Mouse (Mus musculus): ENCODE data around the gene Selenbp2. TPM values are rescaled to one million over a fixed set of nuclear protein-coding genes. Genes with fewer than 3 reads are reported as not detected.
"Not testable (repeated sequence)": the region's sequence is repeated elsewhere in the genome, so short reads cannot be mapped to it uniquely, and the experiment has no call there.

Selenbp2 gene
- polyA plus RNA-seq, 1 experiment = 2.4 TPM

GRCm38 (mm10) chr3:94703364-94703763, 10.0 kb downstream of the Selenbp2 start:
- not testable (repeated sequence) for H3K36me3 ChIP-seq (ENCODE audit: control insufficient read depth, insufficient read depth, low read length); H3K4me1 ChIP-seq (ENCODE audit: control insufficient read depth, insufficient read depth, insufficient read length, low read length); H3K4me3 ChIP-seq (ENCODE audit: low read depth, low read length); H3K27ac ChIP-seq (ENCODE audit: insufficient read depth, low read depth, low read length); H3K27me3 ChIP-seq (ENCODE audit: control insufficient read depth, insufficient read depth, low read length)
- 10% methylated on average over 3 of the region's 3 CpGs for WGBS
- peak; percentile 37; the same call in 1 of the 2 replicates for TF ChIP-seq CTCF (IDR thresholded peaks at IDR 0.05; ENCODE audit: extremely low read depth, insufficient read length, insufficient replicate concordance, low read depth, low read length)

GRCm38 (mm10) chr3:94710591-94710990, 17.2 kb downstream of the Selenbp2 start:
- H3K4me1 ChIP-seq (ENCODE audit: control insufficient read depth, insufficient read depth, insufficient read length, low read length); H3K4me3 ChIP-seq (ENCODE audit: low read depth, low read length); H3K27me3 ChIP-seq (ENCODE audit: control insufficient read depth, insufficient read depth, low read length); H3K27ac ChIP-seq (ENCODE audit: insufficient read depth, low read depth, low read length); H3K36me3 ChIP-seq (ENCODE audit: control insufficient read depth, insufficient read depth, low read length): not testable (repeated sequence)

- not testable (repeated sequence) for H3K27ac ChIP-seq (ENCODE audit: insufficient read depth, low read depth, low read length); H3K36me3 ChIP-seq (ENCODE audit: control insufficient read depth, insufficient read depth, low read length); H3K4me1 ChIP-seq (ENCODE audit: control insufficient read depth, insufficient read depth, insufficient read length, low read length); H3K4me3 ChIP-seq (ENCODE audit: low read depth, low read length); H3K27me3 ChIP-seq (ENCODE audit: control insufficient read depth, insufficient read depth, low read length)
- 90% methylated on average over 3 of the region's 3 CpGs for WGBS
Measured at GRCm38 (mm10) chr3:94713424-94713823, 20.1 kb downstream of the Selenbp2 start.

- H3K27ac ChIP-seq (ENCODE audit: insufficient read depth, low read depth, low read length); H3K4me3 ChIP-seq (ENCODE audit: low read depth, low read length); H3K4me1 ChIP-seq (ENCODE audit: control insufficient read depth, insufficient read depth, insufficient read length, low read length); H3K27me3 ChIP-seq (ENCODE audit: control insufficient read depth, insufficient read depth, low read length); H3K36me3 ChIP-seq (ENCODE audit: control insufficient read depth, insufficient read depth, low read length): not testable (repeated sequence)
- 32% methylated on average over 1 of the region's 1 CpGs for WGBS
Measured at GRCm38 (mm10) chr3:94718253-94718652, 24.9 kb downstream of the Selenbp2 start.

- not testable (repeated sequence) for H3K4me1 ChIP-seq (ENCODE audit: control insufficient read depth, insufficient read depth, insufficient read length, low read length); H3K27me3 ChIP-seq (ENCODE audit: control insufficient read depth, insufficient read depth, low read length); H3K27ac ChIP-seq (ENCODE audit: insufficient read depth, low read depth, low read length); H3K36me3 ChIP-seq (ENCODE audit: control insufficient read depth, insufficient read depth, low read length); H3K4me3 ChIP-seq (ENCODE audit: low read depth, low read length)
- WGBS = 24% methylated on average over 2 of the region's 2 CpGs
Measured at GRCm38 (mm10) chr3:94723637-94724036, 30.3 kb downstream of the Selenbp2 start.

GRCm38 (mm10) chr3:94745691-94746090, 52.3 kb downstream of the Selenbp2 start:
- Histone ChIP-seq H3K27ac (ENCODE audit: insufficient read depth, low read depth, low read length) (no peak overlapping the region), H3K27me3 (ENCODE audit: control insufficient read depth, insufficient read depth, low read length) (no peaks in the 10 kb centered on the region), H3K36me3 (ENCODE audit: control insufficient read depth, insufficient read depth, low read length) (peaks cover 5% of the 10 kb centered on the region), H3K4me3 (ENCODE audit: low read depth, low read length) (no peak overlapping the region), H3K4me1 (ENCODE audit: control insufficient read depth, insufficient read depth, insufficient read length, low read length) (no peaks in the 10 kb centered on the region)
- WGBS = 97% methylated on average over 17 of the region's 17 CpGs
- TF ChIP-seq POLR2A (IDR thresholded peaks at IDR 0.05; ENCODE audit: low read depth, low read length) = no peak
- TF ChIP-seq CTCF (IDR thresholded peaks at IDR 0.05; ENCODE audit: extremely low read depth, insufficient read length, insufficient replicate concordance, low read depth, low read length) = no peak

Other genes starting within 250 kb of the Selenbp2 start
- not detected in 2 replicates for gene Oaz3, start 249.6 kb upstream of the Selenbp2 start, polyA plus RNA-seq (2012; rRNA removed)
- gene Celf3, start 215.3 kb upstream of the Selenbp2 start, polyA plus RNA-seq (2012; rRNA removed) = 12.1 and 26.1 TPM in 2 replicates
- 0.23 TPM in 1 of 2 replicates, not detected in the other for gene Riiad1, start 213.2 kb upstream of the Selenbp2 start, polyA plus RNA-seq (2012; rRNA removed)
- gene Snx27, start 110.8 kb upstream of the Selenbp2 start, polyA plus RNA-seq (2012; rRNA removed) = 2.3 and 3.4 TPM in 2 replicates
- gene Gm10972, start 50.4 kb upstream of the Selenbp2 start, polyA plus RNA-seq (2012; rRNA removed) = not detected in 2 replicates
- gene Tuft1, start 34.7 kb upstream of the Selenbp2 start, polyA plus RNA-seq (2012; rRNA removed) = 11.1 and 47.4 TPM in 2 replicates
- gene Cgn, start 92.9 kb downstream of the Selenbp2 start, polyA plus RNA-seq (2012; rRNA removed) = 12.6 and 31.3 TPM in 2 replicates
- 6.1 and 8.0 TPM in 2 replicates for gene Pogz, start 144.0 kb downstream of the Selenbp2 start, polyA plus RNA-seq (2012; rRNA removed)
- 98.8 and 173 TPM in 2 replicates for gene Psmb4, start 193.4 kb downstream of the Selenbp2 start, polyA plus RNA-seq (2012; rRNA removed)
- 30.5 and 50.4 TPM in 2 replicates for gene Selenbp1, start 239.5 kb downstream of the Selenbp2 start, polyA plus RNA-seq (2012; rRNA removed)